Mouse (Mus musculus) megakaryocyte, embryonic 14.5 days (primary cell): ENCODE results near the gene Macrod1.

Experiments
- FLI1 ChIP-seq: IDR thresholded peaks from 2 replicates; pipeline ENCODE4 v1.6.1; 2012; ENCODE audit warnings: low read length, inconsistent platforms, mixed read lengths
- GATA1 ChIP-seq: IDR thresholded peaks from 3 replicates; pipeline ENCODE4 v1.6.1; 2012; ENCODE audit warnings: mixed read lengths, low read length, inconsistent platforms, borderline replicate concordance

DNA sequence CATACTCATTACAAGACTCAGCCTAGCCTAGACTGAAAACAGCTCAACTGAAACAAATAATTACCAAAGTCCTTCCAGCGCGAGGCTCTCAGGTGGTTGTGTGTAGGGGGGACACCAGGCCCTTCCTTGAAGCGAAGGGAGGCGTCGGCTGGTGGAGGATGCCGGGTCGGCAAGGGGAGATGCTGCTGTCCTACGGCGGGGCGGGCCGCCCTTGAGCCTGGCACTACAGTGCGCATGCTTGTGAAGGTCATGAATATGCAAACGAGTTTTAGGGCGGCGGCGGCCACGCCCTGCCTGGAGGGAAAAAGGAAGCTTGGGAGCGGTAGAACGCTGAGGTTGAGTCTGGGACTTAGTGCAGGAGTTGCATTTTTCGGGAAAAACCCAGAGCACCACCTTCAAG is 87.2 kb downstream of the Macrod1 start:
- TF ChIP-seq GATA1 (no peak), FLI1 (no peak)
